Mouse (Mus musculus) kidney, postnatal 25 days (tissue): Measurements from ENCODE around the gene Lamc2.
A peak's percentile ranks its signal among the peaks of the same experiment; 100 is the strongest.
"Not testable (repeated sequence)": the region's sequence is repeated elsewhere in the genome, so short reads cannot be mapped to it uniquely, and the experiment has no call there.

Experiments used
- DNase-seq, 2 experiments: peaks; one replicate each; pipeline ENCODE4 v3.0.0; 2021; ENCODE audit warnings: mixed read lengths in 2 of 2

Gene Lamc2

DNA sequence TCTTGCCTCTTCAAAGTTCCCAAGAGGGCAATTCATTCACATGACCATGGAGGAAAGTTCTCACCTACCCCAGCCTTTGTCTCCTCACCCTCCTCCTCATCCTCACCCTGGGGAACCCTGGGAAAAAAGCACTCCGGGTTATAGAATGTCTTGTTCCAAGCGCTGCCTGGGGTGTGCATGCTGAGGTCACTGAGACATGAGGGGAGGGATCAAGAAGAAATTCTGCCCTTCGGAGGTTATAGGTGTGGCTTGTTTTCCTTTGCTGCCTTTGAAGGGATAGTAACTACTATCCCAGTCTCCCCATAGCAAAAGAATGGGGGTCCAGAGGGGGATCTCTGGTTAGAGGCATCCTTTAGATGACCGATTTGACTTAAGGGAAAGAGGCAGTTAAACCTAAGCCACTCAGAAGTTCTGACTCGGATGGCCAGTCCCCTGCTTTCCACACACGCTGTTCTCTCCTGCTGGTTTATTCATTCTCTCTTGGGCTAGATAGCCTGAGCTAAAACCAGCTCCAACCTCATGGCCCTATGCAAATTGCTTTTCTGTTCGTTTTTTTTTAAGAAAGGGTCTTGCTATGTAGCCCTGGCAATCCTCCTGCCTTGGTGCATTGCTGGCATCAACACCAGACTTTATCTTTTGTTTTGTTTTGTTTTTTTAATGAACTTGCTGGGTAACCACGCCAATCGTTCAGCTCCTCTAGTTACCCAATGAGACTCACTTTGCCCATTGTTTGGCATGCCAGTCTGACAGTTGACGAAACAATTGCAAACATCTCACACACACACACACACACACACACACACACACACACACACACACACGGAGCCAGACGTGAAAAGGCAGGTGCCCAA is 91.8 kb downstream of the Lamc2 start:
- no peak for DNase-seq

DNA sequence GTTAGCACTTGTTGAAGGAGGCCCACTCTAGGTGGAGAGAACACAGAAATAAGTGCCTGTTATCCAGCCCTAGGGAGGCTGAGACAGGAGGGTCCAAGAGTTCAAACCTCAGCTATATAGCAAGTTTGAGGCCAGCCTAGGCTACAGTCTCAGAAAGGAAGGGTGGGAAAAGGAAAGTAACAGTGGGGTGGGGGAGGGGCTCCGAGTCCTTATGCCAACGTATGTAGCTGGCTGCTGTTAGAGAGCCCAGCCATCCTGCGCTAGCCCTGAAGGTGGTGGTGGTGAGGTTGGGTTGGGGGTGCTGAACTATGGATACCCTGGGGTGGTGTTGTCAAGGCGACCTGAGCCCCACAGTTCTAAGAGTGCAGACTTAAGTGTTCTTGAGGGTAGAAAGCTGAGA is 92.7 kb downstream of the Lamc2 start:
- no peak for DNase-seq

GRCm38 (mm10) chr1:153093172-153093571 is 93.1 kb downstream of the Lamc2 start:
- no peak for DNase-seq

GRCm38 (mm10) chr1:153092237-153092975 is 93.8 kb downstream of the Lamc2 start:
- peak; percentile 70 to 71 for DNase-seq

GRCm38 (mm10) chr1:153091438-153092236 is 94.6 kb downstream of the Lamc2 start:
- DNase-seq, result peak; percentile 57 to 81

- no peak for DNase-seq
Measured at GRCm38 (mm10) chr1:153090807-153091206, 95.4 kb downstream of the Lamc2 start.

- no peak for DNase-seq
Measured at GRCm38 (mm10) chr1:153090081-153090480, 96.2 kb downstream of the Lamc2 start.

DNA sequence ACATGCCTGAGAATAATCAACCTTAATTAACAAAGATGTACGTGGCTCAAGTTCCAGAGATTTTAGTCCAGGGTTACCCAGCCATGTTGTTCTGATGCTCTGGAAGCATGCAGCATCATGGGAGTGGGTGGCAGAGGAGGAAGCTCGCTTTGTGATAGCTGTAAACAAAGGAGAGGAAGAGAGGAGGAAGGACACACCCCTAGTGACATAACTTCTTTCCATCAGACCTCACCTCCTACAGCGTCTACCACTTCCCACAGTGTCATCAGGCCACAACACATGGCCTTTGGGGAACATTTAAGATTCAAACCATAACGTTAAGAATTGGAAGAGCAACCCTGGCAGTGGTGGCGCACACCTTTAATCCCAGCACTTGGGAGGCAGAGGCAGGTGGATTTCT is 98.5 kb downstream of the Lamc2 start:
- DNase-seq, result no peak

DNA sequence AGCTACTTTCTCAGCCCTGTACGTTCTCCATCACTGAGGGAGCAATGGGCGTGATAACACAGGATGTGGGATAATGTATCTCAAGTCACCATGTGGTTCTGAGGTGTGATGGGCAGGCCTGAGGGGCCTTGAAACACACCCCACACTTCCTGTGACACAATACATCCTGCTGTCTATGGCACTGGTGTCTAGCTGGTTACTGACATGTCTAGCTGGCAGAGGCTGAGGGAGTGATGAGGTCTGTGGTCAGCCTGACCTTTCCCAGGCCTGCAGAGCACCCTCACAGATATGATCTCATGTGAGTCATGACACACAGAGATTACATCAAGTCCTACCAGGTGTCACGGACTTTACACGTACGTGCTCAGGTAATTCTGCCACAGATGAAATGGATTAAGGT is 101.0 kb downstream of the Lamc2 start:
- DNase-seq, result no peak

DNA sequence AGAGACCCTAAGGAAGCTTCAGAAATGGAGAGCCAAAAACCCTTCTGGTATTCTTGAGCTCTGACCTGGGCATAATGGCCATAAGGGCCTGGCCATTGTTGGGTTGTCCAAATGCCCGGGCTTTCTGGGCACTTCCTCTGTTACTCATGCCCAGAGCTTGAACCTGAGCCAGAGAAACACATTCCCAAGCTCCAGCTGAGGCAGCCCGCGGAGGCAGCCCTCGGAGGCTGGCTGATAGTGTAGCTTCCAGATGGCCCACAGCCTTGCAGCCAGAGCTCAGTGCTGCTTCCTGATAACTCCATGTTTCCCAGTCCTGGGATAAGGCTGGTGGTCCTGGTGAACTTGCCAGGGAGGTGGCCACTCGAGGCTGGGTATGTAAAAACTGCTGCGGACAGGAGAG is 102.1 kb downstream of the Lamc2 start:
- DNase-seq, result no peak

DNA sequence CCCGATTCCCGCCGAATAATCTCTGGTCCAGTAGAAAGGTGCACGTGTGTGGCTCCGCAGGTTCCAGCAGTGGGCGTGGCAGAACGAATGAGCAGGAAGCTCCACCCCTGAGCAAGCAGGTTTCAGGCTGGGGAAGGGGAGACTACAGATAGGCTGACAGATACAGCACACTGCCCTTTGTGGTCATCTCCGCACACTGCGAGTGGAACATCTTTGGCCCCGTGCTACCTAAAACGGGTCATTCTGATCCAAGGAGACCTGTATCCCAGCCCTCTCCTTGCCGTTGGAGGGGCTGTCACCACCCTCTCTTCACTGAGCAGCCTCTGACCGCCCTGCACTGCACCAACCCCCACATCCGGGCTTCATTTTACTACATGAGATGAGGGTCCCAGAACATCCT is 103.0 kb downstream of the Lamc2 start:
- DNase-seq, result not testable (repeated sequence)

- no peak for DNase-seq
Measured at GRCm38 (mm10) chr1:153075955-153076354, 110.3 kb downstream of the Lamc2 start.

- no peak for DNase-seq
Measured at GRCm38 (mm10) chr1:153075087-153075736, 111.0 kb downstream of the Lamc2 start.

DNA sequence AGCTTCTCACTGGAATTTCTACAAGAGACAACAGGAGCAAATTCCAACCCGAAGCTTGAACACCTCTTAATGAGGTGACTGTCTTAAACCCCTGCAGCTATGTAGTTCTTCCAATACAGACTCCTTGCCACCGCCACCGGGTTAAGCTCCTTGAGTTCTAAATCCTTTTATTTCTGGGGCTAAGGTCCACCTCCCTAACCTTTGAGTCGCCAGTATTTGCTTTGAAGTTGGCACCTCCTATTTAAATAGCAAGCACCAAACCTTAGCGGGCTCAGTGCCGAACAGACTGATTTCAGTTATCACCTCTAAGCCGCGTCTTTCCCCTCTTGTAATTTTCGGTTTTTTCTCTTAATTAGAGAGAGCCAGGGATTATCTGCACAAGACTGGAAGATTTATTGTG is 112.8 kb downstream of the Lamc2 start:
- no peak for DNase-seq
